Mouse (Mus musculus) layer of hippocampus, adult 2 months (tissue): ENCODE results near the gene E2f3. TPM values are rescaled to one million over a fixed set of nuclear protein-coding genes. Genes with fewer than 3 reads are reported as not detected.

Experiments used
- DNase-seq, 2 experiments: peaks; one replicate each; pipeline ENCODE4 v3.0.0; 2022; ENCODE audit warnings: low spot score in 2 of 2
- H3K27ac ChIP-seq: fragments of 200-600 bp; 2 replicates; pipeline ENCODE4 v1.8.1; 2022
- H3K4me3 ChIP-seq: fragments of 200-600 bp; 2 replicates; pipeline ENCODE4 v1.8.1; 2022; ENCODE audit warnings: mild to moderate bottlenecking
- CTCF ChIP-seq: fragments of 200-600 bp; conservative IDR thresholded peaks from 2 replicates; pipeline ENCODE4 v1.8.1; 2022; ENCODE audit warnings: antibody characterized with exemption, mild to moderate bottlenecking, moderate library complexity
- total RNA-seq, 2 experiments: library from RNA; stranded (reverse); gene quantifications; 2 replicates each; pipeline ENCODE4 v1.2.3; 2021

Gene E2f3
- total RNA-seq, 2 experiments from 2014 or later = 24.6 to 25.2 TPM

- Histone ChIP-seq H3K27ac (no peak overlapping the region), H3K4me3 (no peak overlapping the region)
- no peak for DNase-seq
- no peak for TF ChIP-seq CTCF
These were observed 15.2 kb upstream of the E2f3 start for GRCm38 (mm10) chr13:30001041-30001440.

GRCm38 (mm10) chr13:29987956-29988355 lies 2.1 kb upstream of the E2f3 start:
- DNase-seq = no peak
- TF ChIP-seq CTCF = no peak
- H3K4me3 ChIP-seq = no peak overlapping the region
- no peak overlapping the region for H3K27ac ChIP-seq

GRCm38 (mm10) chr13:29986756-29987120 lies 875 bp upstream of the E2f3 start:
- no peak for DNase-seq
- Histone ChIP-seq H3K4me3 (peak overlapping the region; percentile 51), H3K27ac (peak overlapping the region; percentile 86)
- no peak for TF ChIP-seq CTCF

DNA sequence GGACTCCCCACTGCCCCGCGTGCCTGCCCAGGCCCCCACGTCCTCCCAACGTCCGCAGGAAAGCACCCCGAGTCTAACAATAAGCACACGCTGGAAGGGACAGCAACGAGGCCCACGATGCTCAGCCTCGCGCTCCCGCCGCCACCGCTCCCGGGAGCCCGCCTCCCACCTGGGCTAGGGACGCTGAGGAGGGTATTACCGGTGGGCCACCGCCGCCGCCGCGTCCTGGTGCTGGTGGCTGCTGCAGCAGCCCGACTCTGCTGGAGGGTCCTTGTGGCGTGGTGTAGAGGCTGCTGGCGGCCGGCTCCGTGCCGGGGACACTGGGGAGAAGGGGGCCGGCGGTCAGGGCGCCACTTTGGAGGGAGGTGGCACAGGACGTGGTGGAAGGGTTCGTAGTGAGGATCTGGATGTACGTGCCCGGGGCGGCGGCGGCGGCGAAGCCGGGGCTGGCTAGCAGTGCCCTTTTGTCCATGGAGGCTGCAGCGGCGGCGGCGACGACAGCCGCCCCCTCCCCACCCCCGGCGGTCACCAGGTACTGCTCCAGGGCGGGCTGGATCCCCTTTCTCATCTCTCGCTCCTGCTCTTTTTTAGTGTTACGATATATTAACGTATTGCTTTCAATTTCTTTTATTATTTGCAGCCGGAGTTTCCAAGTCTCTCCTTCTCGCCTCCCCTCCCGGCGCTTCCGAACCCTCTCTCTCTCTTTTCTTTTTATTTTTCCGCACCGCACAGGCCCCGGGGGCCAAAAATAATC lies 585 bp downstream of the E2f3 start:
- no peak for TF ChIP-seq CTCF

GRCm38 (mm10) chr13:29984286-29985100 lies 1.4 kb downstream of the E2f3 start:
- Histone ChIP-seq H3K4me3 (peak overlapping the region; percentile 90), H3K27ac (peak overlapping the region; percentile 83)
- TF ChIP-seq CTCF = peak; percentile 22; the same call in 1 of the 2 replicates
- DNase-seq = peak; percentile 72 to 77

More for the DNA sequence above, 585 bp downstream of the E2f3 start:
- H3K4me3 ChIP-seq = peak overlapping the region; percentile 90
- peak overlapping the region; percentile 83 for H3K27ac ChIP-seq
- DNase-seq = peak in 1 of 2 experiments; percentile 22

DNA sequence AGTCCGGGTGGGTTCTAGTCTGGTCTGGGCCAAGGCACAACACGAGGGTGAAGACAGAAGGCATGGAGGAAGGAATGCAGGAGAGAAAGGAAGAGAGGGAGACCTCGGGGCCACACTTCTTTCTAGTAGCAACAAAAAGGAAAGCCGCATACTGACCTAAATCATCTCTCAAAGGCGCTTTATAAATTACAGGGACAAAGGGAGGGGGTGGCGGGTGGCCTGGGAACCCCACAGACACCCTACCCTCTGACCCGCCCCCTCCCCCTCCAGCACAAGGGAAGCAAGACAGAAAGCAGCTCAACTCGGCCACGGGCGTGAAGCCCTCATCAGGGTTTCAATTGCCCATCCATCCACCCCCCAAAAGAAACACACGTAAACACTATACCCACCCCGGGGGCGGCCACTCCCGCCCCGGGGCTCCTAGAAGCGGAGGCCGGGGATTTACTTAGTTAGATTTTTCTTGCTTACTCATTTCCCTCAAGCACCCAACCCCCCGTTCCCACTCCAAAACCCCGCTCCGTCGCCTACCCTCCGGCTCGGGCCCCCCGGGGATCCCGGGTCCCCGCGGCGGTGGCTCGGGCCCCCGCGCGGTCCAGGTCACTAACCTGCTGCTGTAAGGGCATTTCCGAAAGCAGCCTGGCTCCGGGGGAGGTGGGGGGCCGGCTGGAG lies 2.2 kb downstream of the E2f3 start:
- no peak for TF ChIP-seq CTCF

DNA sequence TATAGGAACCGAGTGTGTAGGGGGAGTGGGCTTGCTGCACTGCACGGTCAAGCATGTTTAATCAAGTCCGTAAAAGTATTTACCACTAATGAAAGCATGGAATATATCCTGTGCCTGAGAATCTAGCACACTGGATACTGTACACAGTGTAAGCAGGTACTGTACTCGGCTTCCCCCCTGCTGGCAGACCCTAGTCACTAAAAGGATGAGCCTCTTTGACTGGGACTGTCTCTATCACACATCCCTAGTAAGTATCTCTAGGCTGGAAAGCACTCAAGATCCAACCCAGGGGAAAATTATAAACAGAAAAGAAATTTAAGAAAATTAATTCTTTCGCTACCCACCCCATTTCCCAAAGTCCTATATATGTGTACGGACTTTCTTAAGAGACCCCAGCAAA lies 2.8 kb downstream of the E2f3 start:
- DNase-seq = no peak
- Histone ChIP-seq H3K4me3 (peak overlapping the region; percentile 90), H3K27ac (peak overlapping the region; percentile 83)
- TF ChIP-seq CTCF = peak; percentile 68

More for the DNA sequence above, 2.2 kb downstream of the E2f3 start:
- Histone ChIP-seq H3K4me3 (peak overlapping the region; percentile 90), H3K27ac (peak overlapping the region; percentile 83)
- peak in 1 of 2 experiments; percentile 23 for DNase-seq

DNA sequence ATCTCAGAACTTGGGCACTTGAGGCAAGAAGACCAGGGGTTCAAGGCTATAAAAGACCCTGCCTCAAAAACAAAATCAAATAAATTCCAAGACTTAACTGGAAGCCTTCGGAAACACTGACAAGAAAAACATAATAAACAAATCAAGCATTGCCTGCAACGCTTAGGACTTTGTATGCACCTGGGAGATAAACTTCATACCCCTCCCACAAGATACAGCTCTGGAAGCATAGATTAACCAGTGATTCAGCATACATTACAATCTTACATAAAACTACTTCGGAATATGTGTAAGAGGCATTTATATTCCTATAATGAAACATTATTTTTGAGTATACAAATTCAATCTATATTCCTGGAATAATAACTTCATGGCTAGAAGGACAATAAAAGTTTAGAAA lies 3.5 kb downstream of the E2f3 start:
- Histone ChIP-seq H3K27ac (no peak overlapping the region), H3K4me3 (peak overlapping the region; percentile 90; the same call in 1 of the 2 replicates)
- no peak for TF ChIP-seq CTCF
- DNase-seq = no peak

GRCm38 (mm10) chr13:29979140-29979564 lies 6.7 kb downstream of the E2f3 start:
- no peak for TF ChIP-seq CTCF
- no peak for DNase-seq
- no peak overlapping the region for H3K27ac ChIP-seq
- no peak overlapping the region for H3K4me3 ChIP-seq

- Histone ChIP-seq H3K4me3 (no peak overlapping the region), H3K27ac (no peak overlapping the region)
- no peak for TF ChIP-seq CTCF
- no peak for DNase-seq
These were observed 8.5 kb downstream of the E2f3 start for GRCm38 (mm10) chr13:29977358-29977757.

GRCm38 (mm10) chr13:29974066-29974465 lies 11.8 kb downstream of the E2f3 start:
- Histone ChIP-seq H3K4me3 (no peak overlapping the region), H3K27ac (no peak overlapping the region)
- peak; percentile 70 for TF ChIP-seq CTCF
- no peak for DNase-seq

GRCm38 (mm10) chr13:29973610-29974009 lies 12.3 kb downstream of the E2f3 start:
- DNase-seq = no peak
- TF ChIP-seq CTCF = no peak

GRCm38 (mm10) chr13:29970333-29970732 lies 15.5 kb downstream of the E2f3 start:
- Histone ChIP-seq H3K27ac (no peak overlapping the region), H3K4me3 (no peak overlapping the region)
- no peak for TF ChIP-seq CTCF
- DNase-seq = no peak

More at GRCm38 (mm10) chr13:29973610-29974009, 12.3 kb downstream of the E2f3 start:
- no peak overlapping the region for H3K4me3 ChIP-seq
- no peak overlapping the region for H3K27ac ChIP-seq
